Mouse (Mus musculus): ENCODE results near the gene Cald1. TPM values are rescaled to one million over a fixed set of nuclear protein-coding genes. Genes with fewer than 3 reads are reported as not detected.

Gene Cald1
- polyA plus RNA-seq, 1 experiment from 2014 or later: 279 TPM

GRCm38 (mm10) chr6:34674416-34674815 lies 76.1 kb downstream of the Cald1 start:
- WGBS: 72% methylated on average over 7 of the region's 7 CpGs
- no peak for ATAC-seq (ENCODE audit: low read depth)

GRCm38 (mm10) chr6:34674897-34675296 lies 76.6 kb downstream of the Cald1 start:
- no peak for ATAC-seq (ENCODE audit: low read depth)

More at GRCm38 (mm10) chr6:34674416-34674815, 76.1 kb downstream of the Cald1 start:
- H3K27me3 ChIP-seq (ENCODE audit: control insufficient read depth, insufficient read depth, low read depth, low read length): no peaks in the 10 kb centered on the region
- H3K4me2 ChIP-seq (ENCODE audit: low read depth, low read length): no peak overlapping the region
- H3K9me3 ChIP-seq (ENCODE audit: control insufficient read depth, low read length): no peaks in the 10 kb centered on the region; the same call in 1 of the 2 replicates
- H3K27ac ChIP-seq (ENCODE audit: low read length): no peak overlapping the region
- H3K36me3 ChIP-seq (ENCODE audit: control insufficient read depth, insufficient read depth, low read length): no peaks in the 10 kb centered on the region
- no peaks in the 10 kb centered on the region for H3K4me1 ChIP-seq (replicated peaks; ENCODE audit: control insufficient read depth, insufficient read depth, low read length)
- H3K4me3 ChIP-seq (ENCODE audit: low read length): no peak overlapping the region
- no peak overlapping the region for H3K9ac ChIP-seq (ENCODE audit: low read length)

GRCm38 (mm10) chr6:34682126-34682525 lies 83.8 kb downstream of the Cald1 start:
- 60% methylated on average over 8 of the region's 8 CpGs for WGBS
- H3K36me3 ChIP-seq (ENCODE audit: control insufficient read depth, insufficient read depth, low read length): no peaks in the 10 kb centered on the region

More at GRCm38 (mm10) chr6:34674897-34675296, 76.6 kb downstream of the Cald1 start:
- H3K27me3 ChIP-seq (ENCODE audit: control insufficient read depth, insufficient read depth, low read depth, low read length): no peaks in the 10 kb centered on the region
- H3K4me1 ChIP-seq (replicated peaks; ENCODE audit: control insufficient read depth, insufficient read depth, low read length): no peaks in the 10 kb centered on the region
- no peak overlapping the region for H3K4me3 ChIP-seq (ENCODE audit: low read length)
- no peaks in the 10 kb centered on the region for H3K36me3 ChIP-seq (ENCODE audit: control insufficient read depth, insufficient read depth, low read length)
- H3K4me2 ChIP-seq (ENCODE audit: low read depth, low read length): no peak overlapping the region
- H3K9me3 ChIP-seq (ENCODE audit: control insufficient read depth, low read length): no peaks in the 10 kb centered on the region; the same call in 1 of the 2 replicates
- WGBS: 74% methylated on average over 10 of the region's 10 CpGs
- no peak overlapping the region for H3K9ac ChIP-seq (ENCODE audit: low read length)
- no peak overlapping the region for H3K27ac ChIP-seq (ENCODE audit: low read length)

GRCm38 (mm10) chr6:34684886-34685285 lies 86.6 kb downstream of the Cald1 start:
- Histone ChIP-seq H3K36me3 (ENCODE audit: control insufficient read depth, insufficient read depth, low read length) (no peaks in the 10 kb centered on the region), H3K27me3 (ENCODE audit: control insufficient read depth, insufficient read depth, low read depth, low read length) (no peaks in the 10 kb centered on the region), H3K9ac (ENCODE audit: low read length) (peak overlapping the region; percentile 39; the same call in 1 of the 2 replicates), H3K4me2 (ENCODE audit: low read depth, low read length) (peak overlapping the region; percentile 29; the same call in 1 of the 2 replicates), H3K4me3 (ENCODE audit: low read length) (no peak overlapping the region), H3K27ac (ENCODE audit: low read length) (peak overlapping the region; percentile 86), H3K4me1 (replicated peaks; ENCODE audit: control insufficient read depth, insufficient read depth, low read length) (peaks cover 15% of the 10 kb centered on the region; the same call in 1 of the 2 replicates), H3K9me3 (ENCODE audit: control insufficient read depth, low read length) (no peaks in the 10 kb centered on the region)
- ATAC-seq (ENCODE audit: low read depth): peak; percentile 84
- WGBS: 7% methylated on average over 8 of the region's 8 CpGs

More at GRCm38 (mm10) chr6:34682126-34682525, 83.8 kb downstream of the Cald1 start:
- peaks cover 15% of the 10 kb centered on the region; the same call in 1 of the 2 replicates for H3K4me1 ChIP-seq (replicated peaks; ENCODE audit: control insufficient read depth, insufficient read depth, low read length)
- ATAC-seq (ENCODE audit: low read depth): no peak; the same call in 1 of the 2 replicates
- H3K9me3 ChIP-seq (ENCODE audit: control insufficient read depth, low read length): no peaks in the 10 kb centered on the region
- H3K4me3 ChIP-seq (ENCODE audit: low read length): no peak overlapping the region
- H3K4me2 ChIP-seq (ENCODE audit: low read depth, low read length): no peak overlapping the region
- no peaks in the 10 kb centered on the region for H3K27me3 ChIP-seq (ENCODE audit: control insufficient read depth, insufficient read depth, low read depth, low read length)
- H3K9ac ChIP-seq (ENCODE audit: low read length): no peak overlapping the region
- H3K27ac ChIP-seq (ENCODE audit: low read length): no peak overlapping the region

DNA sequence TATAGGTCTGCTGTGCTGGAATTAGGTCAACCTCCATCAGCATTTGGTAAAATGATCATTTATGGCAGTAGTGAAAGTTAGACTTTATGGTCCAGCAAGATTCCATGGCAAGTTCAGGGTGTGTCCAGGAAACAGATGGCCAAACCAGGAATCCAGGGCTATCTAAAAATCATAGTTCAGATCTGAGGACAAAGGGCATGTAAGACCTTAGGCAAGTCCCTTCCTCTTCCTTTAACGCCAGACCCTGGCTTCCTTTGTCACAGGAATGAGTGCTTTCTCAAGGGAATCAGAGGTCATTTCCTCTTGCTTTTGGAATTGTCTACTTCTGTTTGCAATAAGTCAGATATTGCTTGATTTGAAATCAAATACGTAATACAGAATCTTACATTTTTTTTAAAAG lies 90.7 kb downstream of the Cald1 start:
- 65% methylated on average over 2 of the region's 2 CpGs for WGBS
- Histone ChIP-seq H3K27ac (ENCODE audit: low read length) (no peak overlapping the region), H3K4me3 (ENCODE audit: low read length) (no peak overlapping the region), H3K27me3 (ENCODE audit: control insufficient read depth, insufficient read depth, low read depth, low read length) (no peaks in the 10 kb centered on the region), H3K9ac (ENCODE audit: low read length) (no peak overlapping the region), H3K9me3 (ENCODE audit: control insufficient read depth, low read length) (no peaks in the 10 kb centered on the region), H3K36me3 (ENCODE audit: control insufficient read depth, insufficient read depth, low read length) (no peaks in the 10 kb centered on the region), H3K4me2 (ENCODE audit: low read depth, low read length) (no peak overlapping the region), H3K4me1 (replicated peaks; ENCODE audit: control insufficient read depth, insufficient read depth, low read length) (peaks cover 17% of the 10 kb centered on the region; the same call in 1 of the 2 replicates)
- no peak for ATAC-seq (ENCODE audit: low read depth)

DNA sequence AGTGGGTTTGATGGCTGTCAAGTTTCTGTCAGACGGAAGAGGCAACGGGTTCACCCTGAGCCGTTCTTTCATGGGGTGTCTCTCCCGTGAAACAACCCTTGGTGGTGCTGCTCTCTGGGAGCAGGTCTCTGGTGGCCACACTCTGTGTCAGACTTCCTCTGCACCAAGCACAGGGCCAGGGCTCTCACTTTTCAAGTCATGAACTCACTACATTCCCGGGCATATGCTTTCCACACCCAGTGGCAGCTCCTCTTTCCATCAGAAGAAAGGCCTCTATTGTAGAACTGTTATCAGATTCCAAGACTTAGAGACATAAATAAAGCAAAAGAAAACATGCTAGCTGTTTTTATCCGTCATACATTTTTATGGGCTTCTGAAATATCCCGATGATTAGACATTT lies 93.1 kb downstream of the Cald1 start:
- H3K4me3 ChIP-seq (ENCODE audit: low read length): no peak overlapping the region
- 58% methylated on average over 7 of the region's 7 CpGs for WGBS
- H3K4me1 ChIP-seq (replicated peaks; ENCODE audit: control insufficient read depth, insufficient read depth, low read length): peaks cover 4% of the 10 kb centered on the region; the same call in 1 of the 2 replicates
- no peak overlapping the region for H3K4me2 ChIP-seq (ENCODE audit: low read depth, low read length)
- no peaks in the 10 kb centered on the region for H3K27me3 ChIP-seq (ENCODE audit: control insufficient read depth, insufficient read depth, low read depth, low read length)
- ATAC-seq (ENCODE audit: low read depth): no peak
- H3K27ac ChIP-seq (ENCODE audit: low read length): no peak overlapping the region
- H3K9me3 ChIP-seq (ENCODE audit: control insufficient read depth, low read length): no peaks in the 10 kb centered on the region
- H3K36me3 ChIP-seq (ENCODE audit: control insufficient read depth, insufficient read depth, low read length): no peaks in the 10 kb centered on the region
- no peak overlapping the region for H3K9ac ChIP-seq (ENCODE audit: low read length)

- Histone ChIP-seq H3K36me3 (ENCODE audit: control insufficient read depth, insufficient read depth, low read length) (no peaks in the 10 kb centered on the region), H3K9ac (ENCODE audit: low read length) (no peak overlapping the region), H3K4me1 (replicated peaks; ENCODE audit: control insufficient read depth, insufficient read depth, low read length) (0 out of 2 replicates have a peak, but pooled peaks cover 3% of the 10 kb centered on the region), H3K4me3 (ENCODE audit: low read length) (no peak overlapping the region), H3K27me3 (ENCODE audit: control insufficient read depth, insufficient read depth, low read depth, low read length) (no peaks in the 10 kb centered on the region), H3K9me3 (ENCODE audit: control insufficient read depth, low read length) (no peaks in the 10 kb centered on the region), H3K4me2 (ENCODE audit: low read depth, low read length) (no peak overlapping the region), H3K27ac (ENCODE audit: low read length) (no peak overlapping the region)
- ATAC-seq (ENCODE audit: low read depth): no peak
- WGBS: 88% methylated on average over 4 of the region's 4 CpGs
Measured at GRCm38 (mm10) chr6:34694096-34694495, 95.8 kb downstream of the Cald1 start.

- no peak overlapping the region for H3K27ac ChIP-seq (ENCODE audit: low read length)
- 81% methylated on average over 1 of the region's 1 CpGs for WGBS
- H3K36me3 ChIP-seq (ENCODE audit: control insufficient read depth, insufficient read depth, low read length): peaks cover 6% of the 10 kb centered on the region; the same call in 1 of the 2 replicates
- no peaks in the 10 kb centered on the region for H3K27me3 ChIP-seq (ENCODE audit: control insufficient read depth, insufficient read depth, low read depth, low read length)
- H3K4me1 ChIP-seq (replicated peaks; ENCODE audit: control insufficient read depth, insufficient read depth, low read length): peaks cover 16% of the 10 kb centered on the region
- no peak overlapping the region for H3K4me2 ChIP-seq (ENCODE audit: low read depth, low read length)
- peaks cover 17% of the 10 kb centered on the region for H3K9me3 ChIP-seq (ENCODE audit: control insufficient read depth, low read length)
- ATAC-seq (ENCODE audit: low read depth): no peak
- H3K4me3 ChIP-seq (ENCODE audit: low read length): no peak overlapping the region
- H3K9ac ChIP-seq (ENCODE audit: low read length): no peak overlapping the region
Measured at GRCm38 (mm10) chr6:34703421-34704120, 105.3 kb downstream of the Cald1 start.

DNA sequence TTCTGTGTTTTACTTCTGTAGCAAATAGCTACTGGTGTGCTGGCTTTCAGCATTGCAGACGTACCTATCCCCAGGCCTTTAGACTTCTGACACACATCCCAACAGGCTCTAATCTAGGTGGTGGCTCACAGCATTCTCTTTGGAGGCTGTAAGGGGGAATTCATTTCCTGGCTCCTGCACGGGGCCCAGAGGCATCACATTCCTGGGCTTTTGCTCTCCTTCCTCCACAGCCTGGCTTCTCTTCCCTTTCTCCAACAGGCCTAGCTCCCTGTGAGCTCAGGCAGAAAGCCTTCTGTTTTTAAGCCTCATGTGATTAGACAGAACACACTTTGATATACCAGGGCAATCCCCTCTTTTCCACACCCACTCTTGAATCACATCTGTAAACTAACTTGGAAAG lies 109.2 kb downstream of the Cald1 start:
- peaks cover 30% of the 10 kb centered on the region for H3K4me1 ChIP-seq (replicated peaks; ENCODE audit: control insufficient read depth, insufficient read depth, low read length)
- 31% methylated on average over 2 of the region's 2 CpGs for WGBS
- H3K9me3 ChIP-seq (ENCODE audit: control insufficient read depth, low read length): peaks cover 17% of the 10 kb centered on the region
- no peak overlapping the region for H3K4me2 ChIP-seq (ENCODE audit: low read depth, low read length)
- H3K4me3 ChIP-seq (ENCODE audit: low read length): no peak overlapping the region
- ATAC-seq (ENCODE audit: low read depth): no peak
- no peaks in the 10 kb centered on the region for H3K27me3 ChIP-seq (ENCODE audit: control insufficient read depth, insufficient read depth, low read depth, low read length)
- no peak overlapping the region; the same call in 1 of the 2 replicates for H3K9ac ChIP-seq (ENCODE audit: low read length)
- H3K27ac ChIP-seq (ENCODE audit: low read length): peak overlapping the region; percentile 79; the same call in 1 of the 2 replicates
- H3K36me3 ChIP-seq (ENCODE audit: control insufficient read depth, insufficient read depth, low read length): peaks cover 6% of the 10 kb centered on the region; the same call in 1 of the 2 replicates
